Mouse (Mus musculus): ENCODE data around the gene Orc4. TPM values are rescaled to one million over a fixed set of nuclear protein-coding genes. Genes with fewer than 3 reads are reported as not detected.

Orc4 gene
- total RNA-seq, 2 experiments from 2014 or later: 21.7 to 22.2 TPM

Other genes with a start within 250 kb of the Orc4 start
- gene Acvr2a, start 136.2 kb downstream of the Orc4 start, total RNA-seq (2021): 10 to 100 TPM; 13.5 to 19.1 TPM
- 10 to 100 TPM; 23.7 to 26.1 TPM for gene Mbd5, start 769 bp downstream of the Orc4 start, total RNA-seq (2021)